ENCODE assay signal across 9 mouse cellular contexts in genomic region chr1:73274480-73274879, GRCm38 (mm10).
A peak's percentile ranks its signal among the peaks of the same experiment; 100 is the strongest.
DNase-seq lines count a peak whose midpoint lies in the region; ATAC-seq and TF ChIP-seq lines count a peak whose summit lies in the region.
"Had no signal": no experiment of that assay in that cellular context is flagged by ENCODE, and none has a peak within 500 bp of the region (broad histone marks: within the 10 kb centered on the region; RNA-seq: fewer than 3 reads in every experiment).

No protein-coding gene starts in this region.

- WGBS in hindbrain, postnatal 0 days = 33% methylated on average over 2 of the region's 2 CpGs
- WGBS in hindbrain, embryonic 13.5 days = 37% methylated on average over 2 of the region's 2 CpGs
- 32% methylated on average over 2 of the region's 2 CpGs for WGBS in forebrain, embryonic 10.5 days

- no peak for ATAC-seq in hindbrain, postnatal 0 days
- no peak for ATAC-seq in hindbrain, embryonic 13.5 days (ENCODE audit: low FRiP score)
- ATAC-seq in megakaryocyte, adult 5-6 weeks (ENCODE audit: poor library complexity, severe bottlenecking) = no peak

- no peak overlapping the region for H3K9ac ChIP-seq in hindbrain, postnatal 0 days (replicated peaks; ENCODE audit: low read length)
- no peak overlapping the region for H3K9ac ChIP-seq in hindbrain, embryonic 13.5 days
- H3K9ac ChIP-seq: hindbrain, embryonic 15.5 days had no signal

- no peak overlapping the region for H3K4me2 ChIP-seq in hindbrain, postnatal 0 days (ENCODE audit: low read depth, low read length)
- H3K4me2 ChIP-seq in hindbrain, embryonic 13.5 days = no peak overlapping the region
- H3K4me2 ChIP-seq: hindbrain, embryonic 15.5 days had no signal

- H3K27ac ChIP-seq in hindbrain, postnatal 0 days = no peak overlapping the region
- H3K27ac ChIP-seq in hindbrain, embryonic 13.5 days = no peak overlapping the region
- no peak overlapping the region for H3K27ac ChIP-seq in forebrain, embryonic 10.5 days
- H3K27ac ChIP-seq: hindbrain, embryonic 15.5 days had no signal

- intact Hi-C loops in heart, postnatal 14 days (cut with DNase I) = loop anchor here (1.0 to 10.0 kb wide), 5 partner anchors 343 to 560 kb away; partner anchors contain the start of gene Rpl37a

- no peaks in the 10 kb centered on the region for H3K36me3 ChIP-seq in hindbrain, postnatal 0 days (ENCODE audit: insufficient read depth, low read length)
- no peaks in the 10 kb centered on the region for H3K36me3 ChIP-seq in hindbrain, embryonic 13.5 days
- no peaks in the 10 kb centered on the region for H3K36me3 ChIP-seq in forebrain, embryonic 10.5 days (replicated peaks)
- H3K36me3 ChIP-seq: hindbrain, embryonic 15.5 days had no signal

- no peak overlapping the region for H3K4me3 ChIP-seq in hindbrain, postnatal 0 days (ENCODE audit: low read length)
- no peak overlapping the region for H3K4me3 ChIP-seq in hindbrain, embryonic 13.5 days
- no peak overlapping the region for H3K4me3 ChIP-seq in forebrain, embryonic 10.5 days
- H3K4me3 ChIP-seq: hindbrain, embryonic 15.5 days had no signal

- no peaks in the 10 kb centered on the region for H3K27me3 ChIP-seq in hindbrain, postnatal 0 days (ENCODE audit: insufficient read depth, low read length)
- no peaks in the 10 kb centered on the region for H3K27me3 ChIP-seq in hindbrain, embryonic 13.5 days
- no peaks in the 10 kb centered on the region for H3K27me3 ChIP-seq in forebrain, embryonic 10.5 days (ENCODE audit: poor library complexity, severe bottlenecking)
- H3K27me3 ChIP-seq: hindbrain, embryonic 15.5 days had no signal

- no peaks in the 10 kb centered on the region for H3K4me1 ChIP-seq in hindbrain, postnatal 0 days (ENCODE audit: insufficient read depth, low read length)
- H3K4me1 ChIP-seq in hindbrain, embryonic 13.5 days (replicated peaks) = peaks cover 6% of the 10 kb centered on the region
- peaks cover 28% of the 10 kb centered on the region for H3K4me1 ChIP-seq in forebrain, embryonic 10.5 days

- TF ChIP-seq CTCF in hindbrain, postnatal 0 days (IDR thresholded peaks at IDR 0.05; ENCODE audit: low read depth) = peak; percentile 68

- peak; percentile 60 for DNase-seq in hindbrain, postnatal 0 days (ENCODE audit: low spot score)
- peak; percentile 63 for DNase-seq in ES-CJ7 (ENCODE audit: low read depth, low spot score)
- DNase-seq in adrenal gland, postnatal 36 days = peak; percentile 21 to 59
- peak; percentile 23 to 52 for DNase-seq in heart, postnatal 14 days
- DNase-seq in retina, embryonic 14.5 days (ENCODE audit: low spot score) = peak; percentile 61
- DNase-seq in forebrain, embryonic 10.5 days (ENCODE audit: extremely low spot score, low spot score) = no peak

- H3K9me3 ChIP-seq in hindbrain, postnatal 0 days (ENCODE audit: low read length) = no peaks in the 10 kb centered on the region
- H3K9me3 ChIP-seq in hindbrain, embryonic 13.5 days = no peaks in the 10 kb centered on the region
- no peaks in the 10 kb centered on the region for H3K9me3 ChIP-seq in forebrain, embryonic 10.5 days
- H3K9me3 ChIP-seq: hindbrain, embryonic 15.5 days had no signal
